Mouse (Mus musculus) liver, embryonic 16.5 days (tissue): ENCODE data around the gene Dclre1c. TPM values are rescaled to one million over a fixed set of nuclear protein-coding genes. Genes with fewer than 3 reads are reported as not detected.
"Not testable (repeated sequence)": the region's sequence is repeated elsewhere in the genome, so short reads cannot be mapped to it uniquely, and the experiment has no call there.

Experiments used
- ATAC-seq: fragments of 200-750 bp; cut with Nextera tagmentation; 2 replicates; pipeline ENCODE4 v1.8.0; 2017; ENCODE audit warnings: low read depth, mild to moderate bottlenecking, moderate number of reproducible peaks, moderate library complexity
- H3K27ac ChIP-seq: fragments of 300-500 bp; sonication (generic); 2 replicates; pipeline ENCODE4 v1.5.1; 2014; ENCODE audit warnings: mild to moderate bottlenecking, low read length
- H3K27me3 ChIP-seq: fragments of 300-500 bp; sonication (generic); 2 replicates; pipeline ENCODE4 v1.6.1; 2014; ENCODE audit warnings: low read depth, low read length, mixed read lengths; ENCODE audit not compliant: control insufficient read depth, insufficient read depth
- H3K36me3 ChIP-seq: fragments of 300-500 bp; sonication (generic); 2 replicates; pipeline ENCODE4 v1.6.1; 2014; ENCODE audit warnings: mild to moderate bottlenecking; ENCODE audit not compliant: control insufficient read depth, insufficient read depth
- H3K4me1 ChIP-seq: fragments of 300-500 bp; sonication (generic); 2 replicates; pipeline ENCODE4 v1.6.1; 2014; ENCODE audit warnings: low read depth, low read length, mixed read lengths; ENCODE audit not compliant: control insufficient read depth
- H3K4me2 ChIP-seq: fragments of 300-500 bp; sonication (generic); 2 replicates; pipeline ENCODE4 v1.6.1; 2014; ENCODE audit warnings: low read depth, low read length, mixed read lengths
- H3K4me3 ChIP-seq: fragments of 300-500 bp; sonication (generic); 2 replicates; pipeline ENCODE4 v1.5.1; 2014; ENCODE audit warnings: low read depth, mild to moderate bottlenecking, low read length
- H3K9ac ChIP-seq: fragments of 300-500 bp; sonication (generic); 2 replicates; pipeline ENCODE4 v1.6.1; 2014; ENCODE audit warnings: low read depth, low read length
- H3K9me3 ChIP-seq: fragments of 300-500 bp; sonication (generic); replicated peaks from 2 replicates; pipeline ENCODE4 v1.6.1; 2016; ENCODE audit warnings: low read length; ENCODE audit not compliant: control insufficient read depth
- WGBS: fragments of 180-500 bp; shearing (Covaris S2); extraction: QIAGEN DNeasy Blood & Tissue Kit; methylation state at CpG from one replicate; pipeline ENCODE4 v1.1.7; 2014; ENCODE audit not compliant: insufficient replicate concordance; 5-methylcytosine and 5-hydroxymethylcytosine counted together
- polyA plus RNA-seq: library from polyadenylated mRNA; unstranded; fragments of >200 nt; fragmentation: Nextera tagmentation; extraction: Ambion mirVana; gene quantifications from 2 replicates; pipeline ENCODE4 v1.2.1, GENCODE M21; 2015

Dclre1c gene
- polyA plus RNA-seq: 3.9 and 4.2 TPM in 2 replicates

GRCm38 (mm10) chr2:3423841-3424578, at the start of gene Dclre1c:
Gene Dclre1c, plus strand, starts transcription at chr2:3424131.
- no peaks in the 10 kb centered on the region for H3K27me3 ChIP-seq
- H3K9ac ChIP-seq: peak within 1 kb of the TSS; percentile 73
- ATAC-seq: peak; percentile 99
- H3K4me3 ChIP-seq: peak within 1 kb of the TSS; percentile 87
- peaks cover 5% of the 10 kb centered on the region for H3K4me1 ChIP-seq
- WGBS: under 1% methylated on average over 29 of the region's 29 CpGs
- no peaks in the 10 kb centered on the region for H3K9me3 ChIP-seq
- no peaks in the 10 kb centered on the region for H3K36me3 ChIP-seq
- H3K4me2 ChIP-seq: peak within 1 kb of the TSS; percentile 92
- peak within 1 kb of the TSS; percentile 56 for H3K27ac ChIP-seq

DNA sequence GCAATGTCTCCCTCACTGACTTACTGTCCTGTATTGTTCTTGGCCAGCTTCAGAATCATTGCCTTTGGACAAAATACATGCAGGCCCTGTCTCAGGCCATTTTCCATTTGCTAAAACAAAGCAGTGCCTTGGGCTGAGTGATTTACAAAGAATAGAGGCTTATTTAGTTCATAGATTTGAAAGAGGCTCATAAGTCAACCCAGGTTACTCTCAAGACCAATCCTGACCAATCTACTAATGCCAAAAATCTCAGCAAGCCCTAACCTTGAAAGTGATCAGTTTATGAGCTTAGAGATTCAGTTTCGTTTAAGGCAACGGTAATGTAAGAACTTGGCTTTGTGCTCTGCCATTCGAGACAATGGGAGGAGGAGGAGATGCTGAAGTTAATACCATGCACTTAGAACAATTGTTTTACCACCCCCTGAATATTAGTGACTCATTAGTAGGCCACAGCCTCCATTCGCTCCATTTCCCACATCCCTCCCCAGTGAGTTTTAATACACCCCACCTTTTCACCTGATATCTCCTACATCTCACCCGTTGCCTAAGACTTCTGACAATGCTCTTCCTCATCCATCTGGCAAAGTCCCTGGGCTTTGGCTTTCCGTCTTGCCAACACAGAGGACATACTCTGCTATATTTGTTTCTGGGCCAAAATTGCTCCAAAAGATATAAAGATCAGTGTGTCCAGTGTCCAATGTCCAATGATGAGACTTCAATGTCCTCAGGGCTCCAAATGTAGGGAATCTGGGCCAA, 36.6 kb upstream of the Dclre1c start:
- H3K27ac ChIP-seq: no peak overlapping the region
- H3K4me2 ChIP-seq: no peak overlapping the region
- H3K27me3 ChIP-seq: no peaks in the 10 kb centered on the region
- no peaks in the 10 kb centered on the region for H3K9me3 ChIP-seq
- no peaks in the 10 kb centered on the region for H3K4me1 ChIP-seq
- WGBS: 65% methylated on average over 6 of the region's 6 CpGs
- no peak for ATAC-seq
- H3K4me3 ChIP-seq: no peak overlapping the region
- H3K9ac ChIP-seq: no peak overlapping the region
- no peaks in the 10 kb centered on the region for H3K36me3 ChIP-seq

DNA sequence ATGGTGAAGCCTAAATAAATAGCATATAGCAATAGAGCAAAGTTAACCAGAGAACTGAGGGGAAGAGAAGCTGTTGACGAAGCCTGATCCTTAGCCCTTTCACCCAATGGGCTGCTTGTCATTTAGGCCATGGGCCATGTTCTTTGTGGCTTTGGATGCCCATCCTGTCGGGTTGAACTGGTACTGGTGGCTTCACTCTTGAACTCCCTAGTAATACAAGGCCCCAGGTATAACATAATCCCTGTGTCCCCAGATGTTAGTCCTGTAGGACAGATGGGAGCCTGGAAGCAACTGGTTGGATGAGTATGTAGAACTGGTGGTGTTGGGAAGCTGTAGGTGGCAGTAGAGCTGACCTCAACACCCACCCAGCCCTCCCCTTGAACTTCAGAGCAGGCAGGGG, 32.0 kb upstream of the Dclre1c start:
- WGBS: 56% methylated on average over 2 of the region's 2 CpGs

DNA sequence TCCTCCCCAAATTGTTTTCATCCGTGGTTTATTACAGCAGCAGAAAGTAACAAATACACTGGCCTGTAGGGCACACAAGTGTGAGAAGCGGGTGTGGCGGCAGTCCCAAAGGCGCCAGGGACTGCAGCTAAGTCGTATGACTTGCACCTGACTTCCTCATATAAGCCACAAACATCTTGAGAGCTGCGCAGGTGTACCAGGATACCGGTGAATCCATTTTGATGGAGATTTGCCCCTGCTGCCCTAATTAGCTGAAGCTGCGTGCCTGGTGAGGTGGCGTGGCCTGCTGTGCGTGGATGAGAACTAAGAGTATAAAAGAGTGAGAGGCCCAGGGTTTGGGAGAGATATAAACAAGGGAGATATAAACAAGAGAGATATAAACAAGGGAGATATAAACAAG, 26.8 kb upstream of the Dclre1c start, which contains the start of gene Olah:
TSS of gene Olah (minus strand) at position 101 of the 400 bp plus-strand sequence.
- H3K27me3 ChIP-seq, H3K36me3 ChIP-seq, H3K9me3 ChIP-seq, H3K4me3 ChIP-seq, H3K4me2 ChIP-seq, H3K4me1 ChIP-seq, ATAC-seq, H3K9ac ChIP-seq, H3K27ac ChIP-seq: not testable (repeated sequence)
- 64% methylated on average over 10 of the region's 10 CpGs for WGBS

More for the DNA sequence above, 32.0 kb upstream of the Dclre1c start:
- Histone ChIP-seq H3K27ac (no peak overlapping the region), H3K9me3 (no peaks in the 10 kb centered on the region), H3K4me2 (no peak overlapping the region), H3K4me3 (no peak overlapping the region), H3K4me1 (no peaks in the 10 kb centered on the region), H3K27me3 (no peaks in the 10 kb centered on the region), H3K36me3 (no peaks in the 10 kb centered on the region), H3K9ac (no peak overlapping the region)
- no peak for ATAC-seq

- Histone ChIP-seq H3K4me3 (no peak overlapping the region), H3K4me2 (no peak overlapping the region), H3K9ac (no peak overlapping the region), H3K27ac (no peak overlapping the region), H3K4me1 (no peaks in the 10 kb centered on the region), H3K27me3 (no peaks in the 10 kb centered on the region), H3K9me3 (no peaks in the 10 kb centered on the region), H3K36me3 (no peaks in the 10 kb centered on the region)
- ATAC-seq: no peak
- 64% methylated on average over 4 of the region's 4 CpGs for WGBS
Observed at GRCm38 (mm10) chr2:3405981-3406380, 17.9 kb upstream of the Dclre1c start.

- Histone ChIP-seq H3K4me3 (no peak overlapping the region), H3K36me3 (no peaks in the 10 kb centered on the region), H3K9ac (no peak overlapping the region), H3K4me1 (no peaks in the 10 kb centered on the region), H3K27ac (no peak overlapping the region), H3K4me2 (no peak overlapping the region), H3K9me3 (no peaks in the 10 kb centered on the region), H3K27me3 (no peaks in the 10 kb centered on the region)
- ATAC-seq: no peak
- 40% methylated on average over 7 of the region's 7 CpGs for WGBS
Observed at GRCm38 (mm10) chr2:3407756-3408155, 16.2 kb upstream of the Dclre1c start.

DNA sequence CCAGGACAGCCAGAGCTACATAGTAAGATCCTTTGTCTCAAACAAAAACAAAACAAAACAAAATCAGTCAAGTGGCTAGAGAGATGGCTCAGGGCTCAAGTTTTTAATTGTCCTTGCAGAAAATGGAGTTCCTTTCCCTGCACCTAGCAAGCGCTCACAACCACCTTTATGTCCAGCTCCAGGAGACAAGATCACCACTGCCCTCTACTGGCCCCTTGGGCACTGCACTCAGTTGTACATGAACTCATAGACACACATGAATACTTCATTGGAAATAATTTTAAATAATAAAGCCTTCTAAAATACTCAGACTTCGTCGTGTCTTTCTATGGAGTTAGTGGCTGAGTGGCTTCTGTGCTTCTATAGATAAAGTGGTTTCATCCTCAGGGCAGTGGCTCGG, 9.7 kb upstream of the Dclre1c start:
- Histone ChIP-seq H3K4me1 (peaks cover 4% of the 10 kb centered on the region), H3K36me3 (no peaks in the 10 kb centered on the region), H3K4me3 (no peak overlapping the region), H3K27ac (no peak overlapping the region), H3K4me2 (no peak overlapping the region), H3K9me3 (no peaks in the 10 kb centered on the region), H3K9ac (no peak overlapping the region), H3K27me3 (peaks cover 10% of the 10 kb centered on the region)
- whole genome bisulfite sequencing: 33% methylated on average over 4 of the region's 4 CpGs
- no peak for ATAC-seq

DNA sequence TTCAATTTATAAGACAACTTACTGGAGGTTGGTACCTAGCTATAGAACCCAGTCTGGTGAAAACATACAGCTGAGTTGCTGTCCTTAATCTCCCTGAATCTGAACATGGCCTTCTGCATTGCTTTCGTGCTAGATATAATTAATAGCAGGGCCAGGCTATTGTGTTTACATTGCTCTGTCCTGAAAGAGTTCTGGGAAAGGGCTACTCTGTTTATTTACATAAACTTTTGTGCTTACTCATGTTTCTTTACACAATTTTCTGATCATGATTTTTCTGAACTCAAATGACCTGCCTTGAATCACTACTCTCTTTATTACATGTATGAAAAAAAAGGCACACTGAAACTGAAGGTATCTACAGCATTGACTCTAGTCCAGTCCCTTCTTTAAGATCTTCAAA, 8.3 kb upstream of the Dclre1c start:
- H3K4me2 ChIP-seq: no peak overlapping the region
- ATAC-seq: no peak
- H3K4me1 ChIP-seq: peaks cover 4% of the 10 kb centered on the region
- no peak overlapping the region for H3K9ac ChIP-seq
- H3K4me3 ChIP-seq: no peak overlapping the region
- H3K36me3 ChIP-seq: no peaks in the 10 kb centered on the region
- H3K9me3 ChIP-seq: no peaks in the 10 kb centered on the region
- H3K27ac ChIP-seq: no peak overlapping the region
- 47% methylated on average over 1 of the region's 1 CpGs for WGBS
- peaks cover 10% of the 10 kb centered on the region for H3K27me3 ChIP-seq

- Histone ChIP-seq H3K27me3 (peaks cover 10% of the 10 kb centered on the region), H3K36me3 (no peaks in the 10 kb centered on the region), H3K4me2 (peak overlapping the region; percentile 70), H3K4me1 (peaks cover 4% of the 10 kb centered on the region), H3K9ac (peak overlapping the region; percentile 25; the same call in 1 of the 2 replicates), H3K9me3 (no peaks in the 10 kb centered on the region), H3K4me3 (peak overlapping the region; percentile 53), H3K27ac (no peak overlapping the region)
- peak; percentile 85 for ATAC-seq
- WGBS: 1% methylated on average over 38 of the region's 38 CpGs
Observed at GRCm38 (mm10) chr2:3418883-3419431, 5.0 kb upstream of the Dclre1c start.
